Mouse (Mus musculus) megakaryocyte-erythroid progenitor cell, adult 5-6 weeks (primary cell): ENCODE data around the gene Gcn1l1. TPM values are rescaled to one million over a fixed set of nuclear protein-coding genes. Genes with fewer than 3 reads are reported as not detected.
A peak's percentile ranks its signal among the peaks of the same experiment; 100 is the strongest.

Experiments used
- ATAC-seq: replicated peaks from 2 replicates; pipeline ENCODE4 v1.8.0; 2016; ENCODE audit warnings: mild to moderate bottlenecking, inconsistent platforms; ENCODE audit not compliant: severe bottlenecking, poor library complexity, low FRiP score, low TSS enrichment
- total RNA-seq, 2 experiments: library from RNA; stranded (forward) in 1 of 2; stranded (reverse) in 1 of 2; fragments of 200-1000, 215-1000 nt in 1 of 2; fragments of >200 nt in 1 of 2; fragmentation: Nextera tagmentation in 1 of 2; gene quantifications; 2 replicates each; pipeline ENCODE4 v1.2.3; 2014 to 2017

Gcn1l1 gene
- total RNA-seq, 2 experiments from 2014 or later = 54.2 to 66.1 TPM

DNA sequence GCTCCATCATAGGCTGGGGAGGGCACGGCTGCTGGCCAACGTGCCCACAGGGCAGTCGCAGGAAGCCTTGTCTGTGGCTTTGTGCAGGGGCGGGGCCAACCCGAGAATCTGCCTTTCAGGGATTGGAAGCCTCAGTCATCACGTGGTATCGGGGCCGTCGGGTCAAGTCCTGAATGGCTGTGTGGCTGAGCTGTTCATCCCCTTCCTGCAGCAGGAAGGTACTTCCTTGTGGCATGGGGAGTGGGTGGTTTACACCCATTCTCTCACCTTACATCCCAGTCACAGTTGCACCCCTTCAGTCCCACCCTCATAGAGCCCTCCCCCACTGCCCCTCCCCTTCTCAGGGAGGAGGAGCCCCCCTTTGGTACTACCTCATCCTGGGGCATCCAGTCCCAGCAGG, 16.6 kb downstream of the Gcn1l1 start:
- no peak for ATAC-seq

DNA sequence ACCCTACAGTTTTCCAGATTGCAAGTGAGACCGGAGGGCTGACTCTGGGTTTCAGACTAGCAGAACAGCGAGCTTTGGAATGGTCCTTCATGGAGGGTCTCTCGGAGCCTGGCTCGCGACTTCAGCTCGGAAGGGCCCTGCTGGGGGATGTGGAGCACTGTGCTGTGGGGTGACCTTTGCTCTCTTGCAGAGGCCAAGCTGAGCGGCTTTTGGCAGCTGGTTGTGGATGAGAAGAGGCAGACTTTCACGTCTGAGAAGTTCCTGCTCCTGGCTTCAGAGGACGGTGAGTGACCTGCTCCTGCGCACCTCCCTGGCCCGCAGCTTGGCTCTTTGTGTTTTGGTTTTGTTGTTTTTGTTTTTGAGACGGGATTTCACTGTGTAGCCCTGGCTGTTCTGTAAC, 20.6 kb downstream of the Gcn1l1 start:
- ATAC-seq = no peak

DNA sequence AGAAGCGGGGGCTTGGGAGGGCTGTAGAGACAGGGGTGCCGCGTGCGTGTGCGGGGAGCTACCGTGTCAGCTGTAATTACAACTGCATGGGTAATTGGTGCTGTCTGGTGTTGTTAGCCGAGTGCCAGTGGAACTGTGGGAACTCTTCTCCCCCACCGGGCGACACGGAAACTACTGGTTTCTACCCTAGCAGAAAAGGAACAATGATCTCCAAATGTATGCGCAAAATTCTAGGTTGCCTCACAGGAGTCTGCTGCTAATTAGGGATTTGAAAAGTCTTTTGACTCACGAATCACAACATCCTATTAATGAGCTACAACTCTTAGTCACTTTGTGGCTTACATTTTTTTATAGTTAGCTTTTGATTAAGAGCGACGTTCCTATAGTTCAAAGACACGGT, 21.1 kb downstream of the Gcn1l1 start:
- ATAC-seq = no peak

DNA sequence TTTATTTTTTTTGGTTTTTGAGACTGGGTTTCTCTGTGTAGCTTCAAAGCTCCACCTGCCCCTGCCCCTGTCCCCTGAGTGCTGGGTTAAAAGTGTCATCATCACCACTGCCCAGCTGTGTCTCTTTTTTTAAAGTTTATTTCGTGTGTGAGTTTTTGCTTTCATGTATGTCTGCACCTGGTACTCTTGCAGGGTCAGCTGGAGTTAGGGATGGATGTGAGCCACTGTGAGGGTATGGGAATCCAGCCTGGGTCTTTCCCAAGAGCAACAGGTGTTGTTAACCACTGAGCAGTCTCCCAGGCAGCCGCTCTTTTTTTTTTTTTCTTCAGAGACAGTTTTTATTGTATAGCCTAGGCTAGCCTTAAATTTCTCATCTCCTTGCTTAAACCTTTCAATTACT, 21.7 kb downstream of the Gcn1l1 start:
- ATAC-seq = no peak

DNA sequence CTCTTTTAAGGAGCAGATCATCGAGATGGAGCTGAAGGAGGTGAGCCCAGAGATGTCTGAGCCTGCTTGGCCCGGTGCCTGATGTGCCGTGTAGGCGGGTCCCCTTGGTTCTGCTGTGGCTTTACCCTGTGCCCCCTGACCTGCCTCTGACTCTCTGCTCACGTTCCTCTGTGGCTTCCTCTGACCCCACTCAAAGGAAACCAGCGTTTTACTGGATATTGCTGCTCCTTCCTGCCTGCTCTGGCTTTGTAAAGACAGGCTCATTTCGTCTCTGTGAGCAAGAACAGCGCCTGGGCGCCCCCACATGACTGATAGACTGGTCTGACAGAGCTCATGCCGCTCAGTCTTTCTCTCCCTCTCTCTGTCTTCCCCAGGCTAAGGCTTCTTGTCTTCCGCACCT, 26.0 kb downstream of the Gcn1l1 start:
- no peak for ATAC-seq

DNA sequence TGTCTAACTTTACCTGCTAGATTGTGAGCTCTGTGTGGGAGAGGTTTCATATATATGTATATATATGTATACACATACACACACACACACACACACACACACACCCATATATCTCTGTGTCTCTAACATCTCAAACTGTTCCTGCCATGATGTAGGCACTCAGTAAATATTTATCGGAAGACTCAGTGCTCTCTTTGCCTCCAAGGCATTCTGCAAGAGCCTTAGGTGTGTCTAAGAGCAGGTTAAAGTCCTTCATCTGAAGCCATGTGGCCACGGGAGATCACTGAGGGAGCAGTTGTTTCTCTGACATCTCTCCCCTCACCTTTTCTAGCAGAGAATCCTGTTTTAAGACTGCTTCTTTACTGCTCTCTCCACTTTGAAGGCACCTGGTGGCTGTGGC, 26.5 kb downstream of the Gcn1l1 start:
- ATAC-seq = no peak

DNA sequence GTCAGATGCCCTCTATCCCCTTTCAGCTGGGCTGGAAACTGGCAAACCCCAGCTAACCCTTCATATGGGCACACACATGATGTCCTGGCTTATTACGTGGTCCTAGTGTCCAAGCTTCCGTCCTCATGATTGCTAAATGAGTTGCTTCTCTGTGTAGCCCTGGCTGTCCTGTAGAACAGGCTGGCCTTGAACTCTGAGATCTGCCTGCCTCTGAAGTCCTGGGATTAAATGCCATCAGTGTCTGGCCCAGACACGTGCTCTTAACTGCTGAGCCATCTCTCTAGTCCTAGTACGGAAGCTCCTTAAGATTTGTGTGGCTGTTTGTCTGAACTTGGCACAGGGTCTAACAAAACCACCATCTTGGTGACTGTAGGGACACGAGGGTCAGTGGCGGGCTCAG, 38.5 kb downstream of the Gcn1l1 start:
- no peak for ATAC-seq

DNA sequence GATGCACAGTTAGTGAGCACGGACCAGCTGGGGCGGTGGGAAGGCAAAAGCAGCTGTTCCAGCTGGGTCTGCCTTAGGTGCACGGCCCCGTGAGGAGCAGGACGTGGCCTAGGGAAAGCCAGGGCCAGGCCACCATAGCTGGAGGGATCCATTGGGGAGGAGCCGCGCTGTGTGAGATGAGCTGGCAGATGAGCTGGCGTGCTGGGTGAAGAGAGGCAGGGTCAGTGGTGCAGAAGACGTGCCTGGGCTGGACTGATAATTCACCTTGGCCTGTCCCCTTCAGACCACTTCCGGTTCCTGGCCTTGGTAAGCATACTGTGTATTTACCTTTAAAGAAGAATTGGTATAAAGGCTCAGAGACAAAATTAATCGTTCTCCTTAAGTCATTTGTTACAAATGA, 46.5 kb downstream of the Gcn1l1 start:
- ATAC-seq = peak; percentile 53

DNA sequence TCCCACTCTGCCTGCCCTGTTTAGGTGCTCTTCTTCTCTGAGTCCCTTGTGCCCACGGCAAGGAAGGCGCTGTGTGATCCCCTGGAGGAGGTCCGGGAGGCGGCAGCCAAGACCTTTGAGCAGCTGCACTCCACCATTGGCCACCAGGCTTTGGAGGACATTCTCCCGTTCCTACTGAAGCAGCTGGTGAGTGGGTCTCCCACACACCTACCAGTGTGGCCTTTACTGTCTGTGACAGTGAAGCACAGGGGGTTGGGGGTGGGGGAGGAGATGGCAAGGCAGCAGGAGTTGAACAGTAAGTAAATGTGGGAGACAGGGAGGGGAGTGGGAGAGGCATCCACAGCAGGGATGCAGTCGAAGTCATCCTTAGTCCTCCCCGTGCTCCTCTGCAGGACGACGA, 48.3 kb downstream of the Gcn1l1 start:
- no peak for ATAC-seq

DNA sequence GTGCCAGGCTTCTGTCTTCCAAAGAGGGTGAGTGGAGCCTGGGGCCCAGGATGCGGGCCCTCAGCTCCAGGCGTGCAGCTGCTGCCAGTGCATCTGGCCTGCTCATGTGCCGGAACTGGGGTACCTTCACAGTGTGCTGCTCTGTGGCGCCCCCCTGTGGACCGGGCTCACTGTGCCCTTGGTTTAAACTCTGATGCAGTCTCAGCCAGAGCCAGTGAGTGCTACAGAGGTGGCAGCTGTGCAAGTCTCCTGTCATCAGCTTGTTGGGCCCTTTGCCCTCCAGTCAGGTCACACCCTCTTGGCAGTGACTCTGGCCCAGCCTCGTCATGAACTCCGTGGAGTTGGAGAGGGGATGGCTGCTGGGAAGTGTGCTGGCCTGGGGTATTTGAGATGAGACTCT, 49.9 kb downstream of the Gcn1l1 start:
- ATAC-seq = peak; percentile 53

DNA sequence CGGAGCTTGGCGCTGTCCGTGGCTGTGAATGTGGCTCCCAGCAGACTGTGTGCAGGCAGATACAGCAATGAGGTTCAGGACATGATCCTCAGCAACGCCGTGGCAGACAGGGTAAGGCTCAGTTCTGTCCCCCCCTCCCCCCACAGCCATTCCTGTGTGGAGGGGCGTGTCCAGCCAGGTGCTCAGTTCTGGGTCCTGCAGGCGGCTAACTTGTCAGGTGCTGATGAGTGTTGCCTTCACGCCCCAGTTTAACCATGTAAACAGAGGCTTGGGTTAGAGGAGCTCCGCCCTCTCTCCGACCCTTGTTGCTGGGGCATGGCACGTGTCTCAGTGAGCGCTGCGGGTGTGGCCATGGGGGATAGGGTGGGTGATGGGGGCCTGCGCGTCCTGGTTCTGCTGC, 54.6 kb downstream of the Gcn1l1 start:
- ATAC-seq = no peak

DNA sequence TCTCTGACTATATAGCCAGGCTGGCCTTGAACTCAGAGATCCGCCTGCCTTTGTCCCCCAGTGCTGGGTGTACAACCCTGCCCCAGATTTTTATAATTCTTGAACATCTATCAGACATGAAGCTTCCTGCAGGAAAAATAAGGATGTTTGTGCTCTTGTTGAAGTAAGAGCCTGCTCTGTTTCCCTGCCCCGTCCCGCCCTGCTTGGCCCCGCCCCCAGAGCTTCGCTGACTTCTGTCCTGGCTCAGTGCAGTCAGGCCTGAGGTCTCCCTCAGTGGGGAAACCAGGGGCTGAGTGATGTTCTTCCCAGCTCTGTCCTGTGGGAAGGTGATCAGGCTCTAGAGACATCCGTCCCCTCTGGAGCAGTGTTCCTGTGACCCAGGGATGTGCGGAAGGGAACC, 57.6 kb downstream of the Gcn1l1 start:
- ATAC-seq = no peak

DNA sequence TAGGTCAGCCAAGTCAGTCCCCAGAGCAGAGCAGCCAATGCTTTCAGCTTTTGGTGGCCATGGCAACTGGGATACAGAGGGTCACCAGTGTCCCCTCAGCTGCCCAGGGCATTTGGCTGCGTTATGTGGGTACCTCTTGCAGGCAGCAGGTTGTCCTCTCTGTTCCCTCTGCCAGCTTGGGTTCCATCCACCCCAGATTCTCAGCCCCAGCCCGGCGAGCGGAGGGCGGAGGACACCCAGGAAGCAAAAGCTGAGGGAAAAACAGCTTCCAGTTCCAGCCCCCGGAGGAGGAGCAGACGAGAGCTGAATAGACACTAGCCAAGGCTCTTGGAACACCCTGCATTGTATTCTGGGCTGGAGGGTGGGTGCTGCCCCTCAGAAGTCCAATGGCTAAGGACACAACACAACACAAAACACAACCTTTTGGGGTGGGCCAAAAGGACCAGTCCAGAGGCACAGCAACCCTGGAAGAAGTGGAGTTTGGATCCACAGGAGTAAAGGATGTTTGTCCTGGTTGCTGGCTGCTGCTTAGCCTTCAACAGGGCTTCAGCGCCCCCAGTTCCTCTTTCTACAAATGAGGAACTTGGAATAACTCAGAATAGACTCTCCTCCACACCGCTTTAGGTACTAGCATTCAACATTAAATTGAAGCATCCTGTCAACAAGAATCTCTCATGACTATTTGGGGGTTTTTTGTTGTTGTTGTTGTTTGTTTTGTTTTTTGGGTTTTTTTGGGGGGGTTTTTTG, 58.8 kb downstream of the Gcn1l1 start:
- no peak for ATAC-seq

DNA sequence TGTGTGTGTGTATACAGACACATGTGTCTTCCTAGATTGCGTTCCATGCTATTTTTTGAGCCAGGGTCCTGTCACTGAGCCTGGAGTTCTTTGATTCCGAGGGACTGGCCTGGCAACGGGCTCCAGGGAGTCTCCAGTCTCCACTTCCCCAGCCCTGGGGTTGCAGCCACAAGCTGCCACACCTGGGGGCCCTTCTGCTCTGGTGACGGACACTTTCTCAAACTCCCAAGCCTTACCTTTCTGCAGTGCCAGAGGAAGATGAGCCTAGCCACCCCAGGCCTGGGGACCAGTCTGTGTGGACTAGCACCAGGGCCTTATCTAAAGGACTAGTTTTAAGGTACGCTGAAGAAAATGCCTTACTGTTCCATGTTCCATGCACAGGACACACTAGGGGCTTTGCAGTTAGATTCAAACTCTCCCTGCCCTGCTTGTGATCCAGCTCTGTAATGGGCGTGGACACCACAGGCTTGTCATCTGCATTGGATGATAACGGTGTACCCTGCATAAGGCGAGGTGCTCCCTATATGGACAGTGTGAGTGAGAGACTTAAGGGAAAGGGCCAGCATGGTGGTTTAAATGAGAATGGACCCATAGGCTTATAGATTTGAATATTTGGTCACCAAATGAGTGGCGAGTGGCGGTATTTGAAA, 61.3 kb downstream of the Gcn1l1 start:
- ATAC-seq = peak; percentile 81

DNA sequence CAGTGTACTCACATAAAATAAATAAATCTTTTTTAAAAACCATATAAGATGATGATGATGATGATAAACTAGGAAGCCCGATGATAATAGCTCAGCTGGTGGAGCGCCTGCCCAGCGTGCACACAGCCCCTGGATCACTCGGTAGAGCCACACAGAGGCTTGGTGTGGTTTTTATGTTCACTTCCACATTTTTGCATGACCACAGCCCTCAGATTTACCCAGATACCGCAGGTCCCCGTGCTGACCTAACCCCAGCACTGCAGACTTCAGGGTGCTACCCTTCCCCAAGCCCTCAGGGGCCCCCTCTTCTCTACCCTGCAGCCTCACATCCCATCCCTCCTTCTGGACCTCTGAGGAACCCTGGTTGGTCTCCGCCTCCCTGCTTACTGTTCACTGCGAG, 63.0 kb downstream of the Gcn1l1 start:
- no peak for ATAC-seq

DNA sequence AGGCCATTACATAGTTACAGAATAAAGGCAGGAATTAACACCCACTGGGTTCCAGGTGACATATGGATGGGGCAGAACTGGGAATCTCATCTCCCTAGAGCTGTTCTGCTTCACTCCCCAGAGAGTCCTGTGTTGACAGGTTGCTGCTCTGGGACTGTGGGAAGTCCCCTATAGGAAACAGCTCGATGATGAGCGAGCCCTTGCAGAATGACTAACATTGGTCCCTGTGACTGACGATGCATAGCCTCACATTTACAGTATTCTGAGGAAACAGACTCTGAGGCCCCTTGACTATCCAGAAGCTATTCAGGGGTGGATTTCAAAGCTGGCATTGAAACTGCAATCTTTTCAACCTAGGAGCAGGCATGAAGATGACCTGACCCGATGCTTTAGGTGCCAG, 64.6 kb downstream of the Gcn1l1 start:
- ATAC-seq = no peak

DNA sequence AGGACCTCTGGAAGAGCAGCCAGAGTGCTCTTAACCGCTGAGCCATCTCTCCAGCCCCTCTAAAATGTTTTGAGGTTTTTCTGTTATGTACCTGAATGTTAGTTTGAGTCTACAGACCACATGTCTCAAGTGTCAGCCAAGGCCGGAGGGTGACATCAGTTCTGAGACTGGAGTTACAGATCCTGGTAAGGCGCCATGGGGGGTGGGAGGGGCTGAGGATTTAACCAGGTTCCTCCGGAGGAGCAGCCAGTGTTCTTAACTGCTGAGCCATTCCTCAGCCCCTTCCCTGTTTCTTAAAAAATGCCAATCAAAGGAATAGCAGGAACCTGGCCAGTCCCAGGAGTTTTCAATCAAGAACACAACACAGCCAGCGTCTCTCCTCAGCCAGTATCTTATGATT, 65.2 kb downstream of the Gcn1l1 start:
- ATAC-seq = no peak

DNA sequence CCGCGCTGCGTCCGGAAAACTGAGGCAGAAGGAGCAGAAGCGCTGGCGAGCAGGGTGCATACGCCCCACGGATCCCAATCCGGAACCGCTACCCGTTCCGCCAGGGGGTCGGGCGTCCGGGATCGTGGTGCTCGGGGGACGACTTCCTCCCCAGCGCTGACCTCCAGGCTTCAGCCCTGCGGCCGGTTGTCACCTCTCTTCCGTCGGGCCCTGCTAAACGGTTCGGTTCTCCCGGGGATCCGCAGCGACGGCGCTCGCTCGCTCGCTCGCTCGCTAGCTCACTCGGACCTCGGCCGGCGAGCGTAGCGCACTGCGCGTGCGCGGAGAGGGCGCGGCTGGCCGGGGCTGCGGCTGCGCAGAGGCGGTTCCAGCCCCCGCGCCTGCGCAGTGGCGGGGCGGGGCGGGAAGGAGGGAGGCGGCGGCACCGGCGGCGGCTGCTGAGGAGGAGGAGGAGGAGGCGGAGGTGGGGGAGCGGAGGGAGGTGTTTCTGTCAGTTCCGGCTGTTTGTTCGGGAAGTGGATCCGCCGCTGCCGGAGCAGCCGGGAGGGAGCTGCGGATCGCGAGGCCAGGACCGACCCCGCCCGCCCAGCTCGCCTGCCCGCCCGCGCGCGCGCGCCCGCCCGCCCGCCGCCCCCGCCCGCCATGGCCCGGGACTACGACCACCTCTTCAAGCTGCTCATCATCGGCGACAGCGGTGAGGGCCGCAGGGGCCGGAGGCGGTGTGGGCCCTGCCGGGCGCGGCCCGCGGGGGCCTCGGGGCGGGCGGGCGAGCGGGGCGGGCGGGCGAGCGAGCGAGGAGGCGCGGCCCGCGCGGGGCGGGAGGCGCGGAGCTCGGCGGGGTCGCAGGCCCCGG, 66.7 kb downstream of the Gcn1l1 start, which contains the start of gene Rab35:
TSS of gene Rab35 (plus strand) at position 404 of the 853 bp plus-strand sequence.
- peak; percentile 64 for ATAC-seq

DNA sequence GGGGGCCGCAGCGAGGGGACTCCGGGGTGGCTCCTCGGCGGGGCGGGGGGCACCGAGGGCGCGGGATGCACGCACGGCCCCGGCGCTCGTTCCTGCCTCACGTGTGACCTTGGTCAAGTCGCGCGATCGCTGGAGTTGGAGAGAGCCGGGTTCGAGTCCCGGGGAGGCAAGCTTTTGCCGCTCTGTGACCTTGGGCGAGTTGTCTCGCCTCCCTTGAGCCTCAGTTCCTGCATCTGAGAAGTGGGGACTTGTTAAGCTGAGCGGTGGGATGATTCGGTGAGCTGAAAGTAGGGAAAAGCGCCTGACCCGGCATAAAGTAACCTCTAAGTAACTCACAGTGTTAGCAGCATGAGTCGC, 67.3 kb downstream of the Gcn1l1 start:
- no peak for ATAC-seq

DNA sequence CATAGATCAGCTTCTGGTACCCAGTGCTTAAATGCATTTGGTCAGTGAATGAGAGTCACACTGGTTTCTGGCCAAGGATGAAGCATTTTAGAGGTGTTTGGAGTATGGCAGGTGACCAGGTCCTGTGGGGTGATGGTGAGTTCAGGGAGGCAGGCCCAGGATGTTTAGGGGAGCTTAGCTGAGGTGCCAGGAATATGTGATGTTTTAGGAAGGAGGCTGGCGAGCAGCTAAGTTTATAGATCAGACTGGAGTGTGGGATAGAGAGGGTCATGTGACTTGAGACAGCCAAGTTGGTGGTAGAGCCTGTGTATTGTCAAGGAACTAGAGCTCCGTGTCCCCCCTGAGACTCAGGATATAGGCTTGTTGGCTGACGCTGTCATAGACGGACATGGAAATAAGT, 68.0 kb downstream of the Gcn1l1 start:
- ATAC-seq = no peak

DNA sequence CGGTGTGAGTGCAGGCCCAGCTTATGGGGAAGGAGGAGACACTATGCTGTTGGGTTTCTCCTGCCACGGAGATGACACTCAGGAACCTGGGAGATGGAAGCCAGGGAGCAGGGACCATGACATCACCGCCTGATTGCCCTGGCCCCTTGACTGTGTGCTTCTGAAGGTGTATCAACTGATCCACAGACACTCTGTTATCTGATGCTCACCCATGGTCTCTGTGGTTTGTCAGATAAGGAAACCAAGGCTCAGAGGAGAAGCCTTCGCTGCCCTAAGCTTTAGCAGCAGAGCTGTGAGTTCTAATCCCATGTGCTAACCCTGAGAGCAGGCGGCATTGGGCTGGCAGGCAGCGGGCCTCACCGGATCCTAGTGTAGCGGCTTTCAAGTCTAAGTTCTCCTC, 69.0 kb downstream of the Gcn1l1 start:
- ATAC-seq = peak; percentile 36
